Mouse (Mus musculus) kidney, adult 2 months (tissue): ENCODE data around the gene Zfp536.

ENCODE experiments used
- CTCF ChIP-seq: fragments of 200-500 bp; conservative IDR thresholded peaks from 2 replicates; pipeline ENCODE4 v1.5.1; 2011; ENCODE audit warnings: low read depth, mild to moderate bottlenecking, control low read depth, low read length, moderate library complexity, mixed read lengths; ENCODE audit not compliant: insufficient read depth, insufficient read length
- POLR2A ChIP-seq: fragments of 200-500 bp; IDR thresholded peaks from one replicate; pipeline ENCODE4 v1.6.1; 2011; ENCODE audit warnings: low read depth, low read length, control low read depth

- TF ChIP-seq CTCF (no peak), POLR2A (no peak)
These were observed 201.4 kb downstream of the Zfp536 start for GRCm38 (mm10) chr7:37572021-37572420.
